Mouse (Mus musculus): Measurements from ENCODE around the gene Mgat1.

DNA sequence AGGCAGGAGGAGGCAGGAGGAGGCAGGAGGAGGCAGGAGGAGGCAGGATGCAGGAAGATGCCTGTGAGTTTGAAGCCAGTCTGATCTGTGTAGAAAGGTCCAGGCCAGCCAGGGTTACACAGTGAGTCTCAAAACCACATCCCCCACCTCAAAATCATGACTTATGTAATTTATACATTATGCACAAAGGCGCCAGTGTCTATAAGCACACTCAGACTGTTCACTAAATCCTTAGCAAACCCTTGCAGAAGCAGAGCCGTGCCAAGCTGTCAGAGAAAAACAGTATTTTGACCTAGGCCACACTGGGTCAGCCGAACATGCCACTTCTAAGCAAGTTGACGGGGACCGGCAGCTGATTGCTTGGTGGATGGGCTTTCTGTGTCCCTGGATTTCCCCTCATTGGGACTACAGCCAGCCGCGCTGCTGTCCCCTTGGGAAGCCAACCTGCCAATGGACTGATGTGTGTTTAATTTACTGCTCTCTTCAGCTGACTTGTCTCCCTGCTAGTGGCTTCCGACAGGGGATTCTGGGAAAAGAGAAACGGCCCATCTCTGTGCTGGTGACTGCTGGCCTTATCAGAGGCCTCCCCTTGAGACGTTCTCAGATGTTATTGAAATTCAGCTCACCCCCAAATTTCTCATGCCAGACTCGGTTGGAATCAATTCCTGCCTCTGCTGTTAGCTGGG is 30.0 kb downstream of the Mgat1 start:
- TF ChIP-seq CTCF (IDR thresholded peaks at IDR 0.05; ENCODE audit: borderline replicate concordance, extremely low read depth, insufficient read depth, insufficient read length) = no peak
- TF ChIP-seq POLR2A (IDR thresholded peaks at IDR 0.05; ENCODE audit: borderline replicate concordance, extremely low read depth, insufficient read depth, insufficient read length, poor library complexity, severe bottlenecking) = no peak

Data from brain, embryonic 14.5 days (tissue).